Mouse (Mus musculus) neutrophil, adult 5-6 weeks (primary cell): Measurements from ENCODE around the gene Gtpbp6. TPM values are rescaled to one million over a fixed set of nuclear protein-coding genes. Genes with fewer than 3 reads are reported as not detected.
"Not testable (repeated sequence)": the region's sequence is repeated elsewhere in the genome, so short reads cannot be mapped to it uniquely, and the experiment has no call there.

Experiments used
- ATAC-seq: fragments of 151-379, 151-347 bp; 2 replicates; pipeline ENCODE4 v1.8.0; 2017; ENCODE audit warnings: mild to moderate bottlenecking, moderate TSS enrichment; ENCODE audit not compliant: insufficient number of reproducible peaks, poor library complexity, low FRiP score, severe bottlenecking; ENCODE audit errors: extremely low read depth
- total RNA-seq: library from RNA; stranded (forward); fragments of 200-1000 nt; gene quantifications from 2 replicates; pipeline ENCODE4 v1.2.3, GENCODE M21; 2017

The Gtpbp6 gene
- total RNA-seq, 1 experiment from 2014 or later: 47.6 TPM

DNA sequence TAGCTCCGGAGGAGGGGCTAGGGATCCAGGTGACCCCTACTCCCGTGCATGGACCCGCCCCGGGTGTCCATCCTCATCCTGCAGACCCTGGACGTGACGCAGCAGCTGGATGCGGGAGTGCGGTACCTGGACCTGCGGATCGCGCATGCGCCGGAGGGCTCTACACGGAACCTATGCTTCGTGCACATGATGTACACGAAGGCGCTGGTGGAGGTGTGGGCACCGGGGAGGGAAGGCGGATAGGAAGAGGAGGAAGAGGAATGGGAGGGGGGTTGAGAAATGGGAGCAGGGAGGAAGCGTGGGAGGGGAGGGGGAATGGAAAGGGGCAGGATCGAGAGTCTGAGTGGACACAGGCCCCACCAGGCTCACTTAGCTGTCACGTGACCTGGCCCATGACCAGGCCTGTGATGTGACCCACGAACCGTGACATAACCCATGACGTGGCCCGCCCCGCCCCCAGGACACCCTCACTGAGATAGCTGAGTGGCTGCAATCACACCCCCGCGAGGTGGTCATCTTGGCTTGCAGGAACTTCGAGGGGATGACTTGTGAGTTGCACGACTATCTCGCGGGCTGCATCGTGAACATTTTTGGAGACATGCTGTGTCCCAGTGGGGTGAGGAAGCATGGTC, 6.2 kb downstream of the Gtpbp6 start:
- 0 out of 2 replicates have a peak, but pooled peaks have one; percentile 14 for ATAC-seq

DNA sequence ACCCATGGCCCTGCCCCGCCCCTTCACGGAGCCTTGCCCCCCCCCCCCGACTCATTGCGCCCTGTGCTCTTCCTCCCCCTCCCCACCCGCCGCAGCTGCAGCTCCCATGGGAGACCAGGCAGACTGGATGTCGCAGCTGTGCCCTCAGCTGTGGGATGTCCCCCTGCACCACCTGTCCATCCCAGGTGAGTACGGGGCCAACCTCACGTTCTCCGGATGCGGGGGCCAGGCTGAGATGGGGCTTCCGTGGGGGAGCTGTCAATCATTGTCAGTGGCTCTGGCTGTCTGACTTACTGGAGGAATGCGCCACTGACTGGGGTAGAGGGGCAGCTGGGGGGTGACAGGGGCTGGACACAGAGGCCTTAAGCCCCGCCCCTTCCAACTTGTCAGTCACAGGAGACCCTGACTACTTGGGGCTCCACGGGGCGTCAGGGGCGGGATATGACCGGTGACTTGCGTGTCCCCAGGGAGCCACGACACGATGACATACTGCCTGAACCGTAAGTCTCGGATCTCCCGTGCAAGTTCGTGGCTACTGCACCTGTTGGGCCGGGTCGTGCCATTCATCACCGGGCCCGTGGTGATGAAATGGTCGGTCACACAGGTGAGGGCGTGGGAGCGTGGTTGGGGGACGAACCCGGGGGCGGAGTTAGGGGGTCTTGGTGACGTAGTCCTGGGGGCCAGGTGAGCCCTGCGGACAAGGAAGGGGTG, 6.9 kb downstream of the Gtpbp6 start:
- ATAC-seq: peak; percentile 32; the same call in 1 of the 2 replicates

DNA sequence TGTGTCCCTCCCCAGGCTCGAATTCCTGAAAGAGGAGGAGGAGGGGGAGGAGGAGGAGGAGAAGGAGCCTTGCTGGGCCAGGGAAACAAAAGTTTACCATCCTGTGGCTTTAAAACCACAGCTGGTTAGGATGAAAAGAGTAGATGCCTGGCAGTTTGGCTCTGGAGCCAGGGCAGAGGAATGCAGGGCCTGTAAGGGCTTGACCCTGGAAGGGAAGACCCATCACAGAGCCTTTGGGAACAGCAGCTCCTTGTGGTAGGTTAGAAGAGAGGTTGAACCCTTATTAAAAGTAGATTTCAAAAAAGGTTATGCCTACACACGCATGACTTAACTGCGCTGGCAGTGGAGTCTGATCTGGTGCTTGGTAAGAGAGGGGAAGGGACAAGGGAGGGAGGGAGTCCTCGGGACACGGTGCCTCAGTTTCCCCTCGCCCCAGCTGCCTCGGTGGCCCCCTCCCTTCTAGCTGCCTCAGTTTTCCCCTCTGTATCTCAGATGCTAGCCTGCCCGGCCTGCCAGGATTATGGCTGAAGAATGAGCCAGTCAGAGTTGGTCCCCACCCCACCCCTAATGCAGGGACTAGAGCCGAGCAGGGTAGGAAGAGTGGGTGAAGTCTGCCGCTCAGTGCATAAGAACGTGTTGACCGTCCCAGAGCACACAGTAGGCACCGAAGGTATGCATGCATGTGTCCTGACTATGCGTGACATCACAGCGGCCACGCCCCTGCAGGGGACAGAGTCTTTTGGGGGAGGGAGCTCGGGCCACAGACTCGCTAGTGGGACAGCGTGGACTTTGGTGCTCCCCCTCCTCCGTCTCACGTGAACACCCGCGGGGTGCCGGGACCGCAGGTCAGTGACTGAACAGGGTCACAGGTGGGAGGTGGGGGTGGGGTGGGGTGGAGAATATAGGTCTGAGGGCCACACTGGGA, 8.1 kb downstream of the Gtpbp6 start, which contains the start of gene Plcxd1:
Gene Plcxd1, plus strand, starts transcription at position 314 of the 925 bp plus-strand sequence.
- ATAC-seq: no peak

GRCm38 (mm10) chr5:110098991-110099477, 9.0 kb downstream of the Gtpbp6 start:
- ATAC-seq: no peak

GRCm38 (mm10) chr5:110094847-110095213, 13.2 kb downstream of the Gtpbp6 start:
- no peak for ATAC-seq

DNA sequence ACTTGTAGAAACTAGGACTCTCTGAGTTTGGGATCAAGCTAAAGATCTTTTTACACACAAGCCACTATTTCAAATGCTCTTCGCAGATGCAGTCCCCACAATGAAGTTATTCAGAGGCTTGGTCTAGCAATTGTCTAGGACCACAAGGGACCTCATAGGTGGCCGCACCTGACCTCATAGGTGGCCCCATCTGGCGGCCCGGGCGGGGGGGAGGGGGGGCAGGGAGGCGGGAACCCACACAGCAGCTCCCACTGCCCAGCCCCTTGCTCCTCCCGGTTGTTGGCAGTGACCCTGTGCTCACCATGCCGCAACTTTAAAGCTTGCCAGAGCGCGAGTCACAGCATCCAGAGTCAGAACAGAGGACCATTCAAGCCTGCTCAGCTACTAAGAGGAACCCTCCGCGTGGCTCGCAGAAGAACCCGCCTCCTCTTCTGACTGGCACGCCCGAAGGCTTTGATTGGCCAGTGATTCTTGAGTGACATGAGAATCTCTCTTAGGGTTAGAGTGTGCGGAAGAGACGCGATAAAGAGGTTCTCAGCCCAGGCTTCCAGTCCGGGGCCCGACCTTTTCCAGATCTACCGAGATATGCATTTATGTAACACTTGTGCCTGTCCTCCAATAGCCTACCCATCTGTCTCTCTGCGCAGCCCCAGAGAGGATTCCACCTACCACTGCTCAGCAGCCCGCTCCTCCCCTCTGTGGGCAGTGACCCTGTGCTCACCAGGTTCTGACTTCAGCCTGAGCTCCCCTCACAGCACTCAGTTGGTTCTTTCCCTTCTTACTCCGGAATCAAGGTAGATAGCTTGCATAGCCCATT, 13.8 kb downstream of the Gtpbp6 start, which contains the start of gene Gm35315:
Gene Gm35315, minus strand, starts transcription at position 391 of the 817 bp plus-strand sequence.
- ATAC-seq: peak; percentile 99

- no peak for ATAC-seq
Observed at GRCm38 (mm10) chr5:110091546-110091945, 16.5 kb downstream of the Gtpbp6 start.

DNA sequence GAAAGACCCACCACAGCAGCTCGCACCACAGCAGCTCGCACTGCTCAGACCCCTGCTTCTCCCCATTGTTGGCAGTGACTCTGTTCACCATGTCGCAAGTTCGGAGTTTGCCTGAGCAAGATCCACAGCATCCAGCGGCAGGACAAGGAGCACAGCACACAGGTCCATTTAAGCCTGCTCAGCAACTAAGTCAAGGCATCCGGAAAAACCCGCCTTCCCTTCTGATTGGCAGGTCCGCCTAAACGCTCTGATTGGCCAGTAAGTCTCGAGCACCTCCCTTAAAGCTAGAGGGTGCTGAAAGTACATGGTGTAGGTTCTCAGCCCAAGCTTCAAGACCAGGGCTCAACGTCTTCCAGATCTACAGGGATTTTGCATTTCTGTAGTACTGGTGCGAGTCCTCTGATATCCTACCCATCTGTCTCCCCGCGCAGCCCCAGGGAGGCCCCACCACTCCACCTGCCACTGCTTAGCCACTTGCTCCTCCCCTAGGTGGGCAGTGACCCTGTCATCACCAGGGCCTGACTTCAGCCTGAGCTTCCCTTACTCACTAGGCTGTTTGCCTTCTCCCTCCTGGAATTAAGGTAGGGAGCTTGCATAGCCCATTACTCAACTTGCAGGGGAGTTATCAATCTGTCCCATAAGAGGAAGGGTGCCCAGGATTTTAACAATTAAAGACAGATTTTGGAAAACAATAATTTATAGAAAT, 21.7 kb downstream of the Gtpbp6 start:
- no peak for ATAC-seq

DNA sequence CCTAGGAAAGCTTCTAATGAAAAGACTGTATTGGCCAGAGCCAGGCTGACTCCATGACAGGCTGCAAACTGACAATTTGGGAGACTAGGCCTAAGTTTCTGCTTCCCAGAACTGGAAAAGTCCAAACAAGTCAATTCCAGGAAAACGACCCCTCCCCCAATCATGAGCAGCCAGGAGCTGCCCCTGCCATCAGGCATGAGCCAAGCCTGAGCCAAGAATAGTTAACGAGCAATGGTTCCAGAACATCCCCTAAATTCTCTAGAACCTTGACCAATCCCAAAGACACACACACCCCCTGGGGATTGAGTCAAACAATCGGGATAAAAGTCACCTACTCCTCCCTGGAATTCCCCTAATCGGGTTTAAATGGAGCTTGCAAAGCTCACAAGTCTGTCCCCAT, 25.0 kb downstream of the Gtpbp6 start:
- ATAC-seq: no peak

DNA sequence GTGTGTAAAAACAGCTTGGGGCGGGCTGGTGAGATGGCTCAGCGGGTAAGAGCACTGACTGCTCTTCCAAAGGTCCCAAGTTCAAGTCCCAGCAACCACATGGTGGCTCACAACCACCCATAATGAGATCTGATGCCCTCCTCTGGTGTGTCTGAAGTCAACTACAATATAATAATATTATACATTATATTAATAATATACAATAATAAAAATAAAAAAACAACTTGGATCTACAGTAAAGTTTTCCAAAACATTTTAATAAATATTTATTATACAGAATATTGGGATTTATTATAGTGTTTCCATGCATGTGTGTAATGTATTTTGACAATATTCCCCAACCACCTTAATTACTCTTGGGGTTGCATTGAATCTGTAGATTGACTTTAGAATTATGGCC, 35.6 kb downstream of the Gtpbp6 start, which contains the start of gene Gm17655:
Gene Gm17655, minus strand, starts transcription at position 101 of the 400 bp plus-strand sequence.
- ATAC-seq: not testable (repeated sequence)

DNA sequence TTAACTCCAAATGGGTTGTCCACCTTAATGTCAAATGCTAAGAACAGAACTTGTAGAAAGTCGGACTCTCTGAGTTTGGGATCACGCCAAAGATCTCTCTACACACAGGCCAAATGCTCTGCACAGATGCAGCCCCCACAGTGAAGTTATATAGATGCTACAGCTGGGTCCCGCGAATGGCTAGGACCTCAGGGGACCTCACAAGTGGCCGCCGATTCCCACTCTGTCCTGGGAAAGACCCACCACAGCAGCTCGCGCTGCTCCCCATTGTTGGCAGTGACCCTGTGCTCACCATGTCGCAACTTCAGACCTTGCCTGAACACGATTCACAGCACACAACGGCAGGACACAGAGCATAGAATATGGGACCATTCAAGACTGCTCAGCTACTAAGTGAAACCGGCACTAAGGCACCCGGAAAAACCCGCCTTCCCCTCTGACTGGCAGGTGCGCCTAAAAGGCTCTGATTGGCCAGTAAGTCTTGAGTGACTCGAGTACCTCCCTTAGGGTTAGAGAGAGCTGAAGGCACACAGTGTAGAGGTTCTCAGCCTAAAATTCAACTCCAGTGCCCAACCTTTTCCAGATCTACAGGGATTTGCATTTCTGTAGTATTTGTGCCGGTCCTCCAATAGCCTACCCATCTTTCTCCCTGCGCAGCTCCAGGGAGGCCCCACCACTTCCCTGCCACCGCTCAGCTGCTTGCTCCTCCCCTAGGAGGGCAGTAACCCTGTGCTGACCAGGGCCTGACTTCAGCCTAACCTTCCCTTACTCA, 50.2 kb downstream of the Gtpbp6 start:
- ATAC-seq: peak; percentile 98

Other genes with a start within 250 kb of the Gtpbp6 start
- 21.0 and 65.9 TPM in 2 replicates for gene Gm15446, start 184.8 kb downstream of the Gtpbp6 start, total RNA-seq
- gene Zfp932, start 111.7 kb downstream of the Gtpbp6 start, total RNA-seq: 40.5 and 42.5 TPM in 2 replicates
- gene Gm17655, start 35.7 kb downstream of the Gtpbp6 start, total RNA-seq: 13.4 and 16.5 TPM in 2 replicates
- 0.35 and 0.74 TPM in 2 replicates for gene Gm35315, start 13.8 kb downstream of the Gtpbp6 start, total RNA-seq
- 0.12 and 0.49 TPM in 2 replicates for gene Plcxd1, start 8.2 kb downstream of the Gtpbp6 start, total RNA-seq
- 8.1 and 10.4 TPM in 2 replicates for gene Zfp605, start 1.9 kb upstream of the Gtpbp6 start, total RNA-seq
- 111 and 115 TPM in 2 replicates for gene Chfr, start 27.6 kb upstream of the Gtpbp6 start, total RNA-seq
- gene Golga3, start 68.5 kb upstream of the Gtpbp6 start, total RNA-seq: 40.0 and 46.7 TPM in 2 replicates
- gene Ankle2, start 122.8 kb upstream of the Gtpbp6 start, total RNA-seq: 75.8 and 96.5 TPM in 2 replicates
- gene Pgam5, start 161.7 kb upstream of the Gtpbp6 start, total RNA-seq: 29.3 and 32.0 TPM in 2 replicates
- 1.4 and 2.3 TPM in 2 replicates for gene Pxmp2, start 178.0 kb upstream of the Gtpbp6 start, total RNA-seq
- gene Pole, start 178.1 kb upstream of the Gtpbp6 start, total RNA-seq: 3.9 and 6.1 TPM in 2 replicates
- not detected in 2 replicates for gene P2rx2, start 235.0 kb upstream of the Gtpbp6 start, total RNA-seq
- gene Lrcol1, start 236.5 kb upstream of the Gtpbp6 start, total RNA-seq: not detected in 2 replicates